Mouse (Mus musculus): ENCODE data around the gene Cecr2. TPM values are rescaled to one million over a fixed set of nuclear protein-coding genes. Genes with fewer than 3 reads are reported as not detected.
"Not testable (repeated sequence)": the region's sequence is repeated elsewhere in the genome, so short reads cannot be mapped to it uniquely, and the experiment has no call there.

The Cecr2 gene
- polyA plus RNA-seq, 1 experiment from 2014 or later, result 0.13 TPM

GRCm38 (mm10) chr6:120628963-120629362 is 37.2 kb upstream of the Cecr2 start:
- Histone ChIP-seq H3K4me1 (replicated peaks; ENCODE audit: control insufficient read depth, insufficient read depth, low read length) (no peaks in the 10 kb centered on the region), H3K27me3 (replicated peaks; ENCODE audit: control insufficient read depth, insufficient read depth, low read length) (no peaks in the 10 kb centered on the region), H3K4me3 (ENCODE audit: low read depth, low read length) (no peak overlapping the region), H3K36me3 (ENCODE audit: control insufficient read depth, insufficient read depth) (no peaks in the 10 kb centered on the region), H3K27ac (ENCODE audit: low read depth, low read length) (no peak overlapping the region), H3K9me3 (ENCODE audit: control insufficient read depth) (no peaks in the 10 kb centered on the region), H3K9ac (ENCODE audit: low read depth, low read length) (no peak overlapping the region), H3K4me2 (replicated peaks; ENCODE audit: low read depth) (no peak overlapping the region)
- WGBS, result 70% methylated on average over 2 of the region's 2 CpGs
- ATAC-seq, result no peak
- TF ChIP-seq CTCF (IDR thresholded peaks at IDR 0.05; ENCODE audit: low read depth), result no peak

- ATAC-seq, result no peak
- 88% methylated on average over 8 of the region's 8 CpGs for WGBS
These were observed 30.7 kb upstream of the Cecr2 start for GRCm38 (mm10) chr6:120635391-120636028.

GRCm38 (mm10) chr6:120639547-120639946 is 26.6 kb upstream of the Cecr2 start:
- no peak overlapping the region for H3K4me3 ChIP-seq (ENCODE audit: low read depth, low read length)
- H3K36me3 ChIP-seq (ENCODE audit: control insufficient read depth, insufficient read depth), result no peaks in the 10 kb centered on the region
- H3K4me2 ChIP-seq (replicated peaks; ENCODE audit: low read depth), result no peak overlapping the region
- 39% methylated on average over 4 of the region's 4 CpGs for WGBS
- no peak for ATAC-seq
- no peaks in the 10 kb centered on the region for H3K9me3 ChIP-seq (ENCODE audit: control insufficient read depth)
- no peak for TF ChIP-seq CTCF (IDR thresholded peaks at IDR 0.05; ENCODE audit: low read depth)
- no peaks in the 10 kb centered on the region for H3K27me3 ChIP-seq (replicated peaks; ENCODE audit: control insufficient read depth, insufficient read depth, low read length)
- no peaks in the 10 kb centered on the region for H3K4me1 ChIP-seq (replicated peaks; ENCODE audit: control insufficient read depth, insufficient read depth, low read length)
- H3K9ac ChIP-seq (ENCODE audit: low read depth, low read length), result no peak overlapping the region
- no peak overlapping the region for H3K27ac ChIP-seq (ENCODE audit: low read depth, low read length)

More at GRCm38 (mm10) chr6:120635391-120636028, 30.7 kb upstream of the Cecr2 start:
- H3K27me3 ChIP-seq (replicated peaks; ENCODE audit: control insufficient read depth, insufficient read depth, low read length), result no peaks in the 10 kb centered on the region
- H3K9me3 ChIP-seq (ENCODE audit: control insufficient read depth), result no peaks in the 10 kb centered on the region
- no peak overlapping the region for H3K4me2 ChIP-seq (replicated peaks; ENCODE audit: low read depth)
- H3K4me1 ChIP-seq (replicated peaks; ENCODE audit: control insufficient read depth, insufficient read depth, low read length), result no peaks in the 10 kb centered on the region
- H3K9ac ChIP-seq (ENCODE audit: low read depth, low read length), result no peak overlapping the region
- no peak overlapping the region for H3K27ac ChIP-seq (ENCODE audit: low read depth, low read length)
- no peak for TF ChIP-seq CTCF (IDR thresholded peaks at IDR 0.05; ENCODE audit: low read depth)
- H3K4me3 ChIP-seq (ENCODE audit: low read depth, low read length), result no peak overlapping the region
- H3K36me3 ChIP-seq (ENCODE audit: control insufficient read depth, insufficient read depth), result no peaks in the 10 kb centered on the region

- TF ChIP-seq CTCF (IDR thresholded peaks at IDR 0.05; ENCODE audit: low read depth), result no peak
- Histone ChIP-seq H3K9me3 (ENCODE audit: control insufficient read depth) (no peaks in the 10 kb centered on the region), H3K27ac (ENCODE audit: low read depth, low read length) (no peak overlapping the region), H3K36me3 (ENCODE audit: control insufficient read depth, insufficient read depth) (no peaks in the 10 kb centered on the region), H3K4me2 (replicated peaks; ENCODE audit: low read depth) (no peak overlapping the region), H3K27me3 (replicated peaks; ENCODE audit: control insufficient read depth, insufficient read depth, low read length) (no peaks in the 10 kb centered on the region), H3K9ac (ENCODE audit: low read depth, low read length) (no peak overlapping the region), H3K4me3 (ENCODE audit: low read depth, low read length) (no peak overlapping the region), H3K4me1 (replicated peaks; ENCODE audit: control insufficient read depth, insufficient read depth, low read length) (no peaks in the 10 kb centered on the region)
- 82% methylated on average over 11 of the region's 11 CpGs for WGBS
- ATAC-seq, result no peak
These were observed 24.2 kb upstream of the Cecr2 start for GRCm38 (mm10) chr6:120641866-120642378.

GRCm38 (mm10) chr6:120643776-120644175 is 22.4 kb upstream of the Cecr2 start:
- H3K9me3 ChIP-seq (ENCODE audit: control insufficient read depth), result no peaks in the 10 kb centered on the region
- no peak for ATAC-seq
- TF ChIP-seq CTCF (IDR thresholded peaks at IDR 0.05; ENCODE audit: low read depth), result no peak
- no peaks in the 10 kb centered on the region for H3K27me3 ChIP-seq (replicated peaks; ENCODE audit: control insufficient read depth, insufficient read depth, low read length)
- 79% methylated on average over 7 of the region's 7 CpGs for WGBS
- no peak overlapping the region for H3K4me3 ChIP-seq (ENCODE audit: low read depth, low read length)
- H3K4me2 ChIP-seq (replicated peaks; ENCODE audit: low read depth), result no peak overlapping the region
- no peak overlapping the region for H3K27ac ChIP-seq (ENCODE audit: low read depth, low read length)
- no peak overlapping the region for H3K9ac ChIP-seq (ENCODE audit: low read depth, low read length)
- no peaks in the 10 kb centered on the region for H3K4me1 ChIP-seq (replicated peaks; ENCODE audit: control insufficient read depth, insufficient read depth, low read length)
- H3K36me3 ChIP-seq (ENCODE audit: control insufficient read depth, insufficient read depth), result no peaks in the 10 kb centered on the region

- no peak for TF ChIP-seq CTCF (IDR thresholded peaks at IDR 0.05; ENCODE audit: low read depth)
These were observed 21.5 kb upstream of the Cecr2 start for GRCm38 (mm10) chr6:120644346-120645299.

GRCm38 (mm10) chr6:120647246-120648028 is 18.7 kb upstream of the Cecr2 start:
- not testable (repeated sequence) for H3K9me3 ChIP-seq (ENCODE audit: control insufficient read depth); H3K27me3 ChIP-seq (replicated peaks; ENCODE audit: control insufficient read depth, insufficient read depth, low read length); ATAC-seq; H3K27ac ChIP-seq (ENCODE audit: low read depth, low read length); H3K4me1 ChIP-seq (replicated peaks; ENCODE audit: control insufficient read depth, insufficient read depth, low read length); H3K36me3 ChIP-seq (ENCODE audit: control insufficient read depth, insufficient read depth); H3K4me3 ChIP-seq (ENCODE audit: low read depth, low read length); H3K9ac ChIP-seq (ENCODE audit: low read depth, low read length); H3K4me2 ChIP-seq (replicated peaks; ENCODE audit: low read depth)
- WGBS, result 94% methylated on average over 3 of the region's 4 CpGs

More at GRCm38 (mm10) chr6:120644346-120645299, 21.5 kb upstream of the Cecr2 start:
- ATAC-seq, result no peak
- H3K27me3 ChIP-seq (replicated peaks; ENCODE audit: control insufficient read depth, insufficient read depth, low read length), result no peaks in the 10 kb centered on the region
- H3K4me2 ChIP-seq (replicated peaks; ENCODE audit: low read depth), result no peak overlapping the region
- no peak overlapping the region for H3K4me3 ChIP-seq (ENCODE audit: low read depth, low read length)
- no peak overlapping the region for H3K27ac ChIP-seq (ENCODE audit: low read depth, low read length)
- WGBS, result 68% methylated on average over 23 of the region's 23 CpGs
- H3K9me3 ChIP-seq (ENCODE audit: control insufficient read depth), result no peaks in the 10 kb centered on the region
- H3K4me1 ChIP-seq (replicated peaks; ENCODE audit: control insufficient read depth, insufficient read depth, low read length), result no peaks in the 10 kb centered on the region
- no peak overlapping the region for H3K9ac ChIP-seq (ENCODE audit: low read depth, low read length)
- H3K36me3 ChIP-seq (ENCODE audit: control insufficient read depth, insufficient read depth), result no peaks in the 10 kb centered on the region
